Mouse (Mus musculus) liver, adult (tissue): ENCODE data around the gene Coro2b.

Source experiments
- GATA4 ChIP-seq: IDR thresholded peaks from 2 replicates; pipeline ENCODE4 v1.6.1; 2014; ENCODE audit warnings: mild to moderate bottlenecking, low read length; ENCODE audit not compliant: insufficient replicate concordance

Gene Coro2b

DNA sequence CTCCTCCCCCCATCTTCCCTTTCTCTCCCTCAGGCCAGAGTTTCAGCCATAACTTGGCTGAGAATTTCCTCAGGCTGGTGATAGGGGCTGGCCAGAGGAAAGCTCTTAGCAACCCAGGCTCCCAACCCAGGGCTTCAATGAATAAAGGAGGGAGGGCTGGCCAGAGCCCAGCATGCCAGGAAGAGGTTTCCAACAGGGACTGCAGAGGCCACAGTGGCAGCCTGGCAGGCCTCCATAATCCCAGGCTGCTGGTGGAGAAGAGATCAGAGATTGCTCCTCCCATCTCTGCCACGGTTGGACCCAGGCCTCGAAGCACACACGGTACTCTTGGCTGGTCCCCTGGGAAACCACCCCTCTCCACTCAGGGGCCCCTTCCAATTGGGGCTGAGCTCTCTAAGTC lies 10.4 kb downstream of the Coro2b start:
- no peak for TF ChIP-seq GATA4

DNA sequence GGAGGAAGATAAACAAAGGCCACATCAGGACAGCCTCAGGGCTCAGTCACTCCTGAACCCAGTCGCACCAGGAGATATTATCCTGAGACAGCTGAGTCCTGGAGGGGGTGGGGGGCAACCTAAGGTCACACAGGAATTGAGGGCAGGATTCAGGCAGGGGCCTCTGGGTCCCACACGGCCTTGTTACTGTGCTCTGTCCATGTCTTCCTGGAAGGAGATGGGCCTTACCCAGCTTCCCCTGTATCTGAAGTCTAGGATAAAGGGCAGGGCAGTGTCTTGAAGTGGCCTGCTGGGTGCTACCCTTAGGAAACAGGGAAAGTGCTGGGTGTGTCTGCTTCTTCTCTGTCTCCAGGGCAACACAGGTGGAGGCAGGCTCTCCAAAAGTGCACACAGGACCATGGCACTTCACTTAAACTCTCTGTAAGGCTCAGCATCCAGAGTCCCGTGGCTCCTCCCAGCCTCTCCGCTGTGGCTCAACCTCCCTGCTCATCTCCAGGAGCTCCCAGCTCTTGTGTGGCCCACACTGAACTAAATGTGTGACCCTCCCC lies 12.0 kb downstream of the Coro2b start:
- TF ChIP-seq GATA4: no peak

DNA sequence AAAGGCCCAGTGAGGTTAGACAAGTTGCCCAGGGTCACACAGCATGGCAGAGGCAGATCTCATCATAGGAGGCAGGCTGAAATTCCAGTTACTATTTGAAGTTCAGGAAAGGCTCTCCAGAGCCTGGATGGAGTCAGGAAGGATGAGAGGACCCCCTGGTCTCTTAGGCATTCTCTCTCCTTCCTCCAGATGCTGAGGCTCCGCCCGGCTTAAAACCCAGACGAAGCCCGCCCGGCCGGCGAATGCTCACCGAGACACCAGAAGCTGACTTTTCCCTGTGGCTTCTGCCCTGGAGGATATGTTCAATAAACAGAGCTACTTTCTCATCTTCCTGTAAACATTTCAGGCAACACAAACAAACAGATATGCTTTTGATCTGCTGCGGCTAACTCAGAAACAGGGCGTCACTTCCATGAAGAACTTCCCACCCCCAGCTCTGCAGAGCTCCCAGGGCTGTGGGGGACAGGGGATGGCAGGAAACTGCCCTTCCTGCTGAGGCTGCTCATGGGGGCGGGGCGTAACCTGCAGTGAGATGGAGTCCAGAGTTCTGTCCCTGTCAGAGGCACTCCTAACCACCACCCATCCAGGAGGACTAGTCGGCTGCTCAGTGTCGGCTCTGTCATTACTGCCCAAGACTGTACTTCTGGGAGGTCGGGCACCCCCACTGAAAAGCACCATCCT lies 13.9 kb downstream of the Coro2b start:
- no peak; the same call in 1 of the 2 replicates for TF ChIP-seq GATA4

DNA sequence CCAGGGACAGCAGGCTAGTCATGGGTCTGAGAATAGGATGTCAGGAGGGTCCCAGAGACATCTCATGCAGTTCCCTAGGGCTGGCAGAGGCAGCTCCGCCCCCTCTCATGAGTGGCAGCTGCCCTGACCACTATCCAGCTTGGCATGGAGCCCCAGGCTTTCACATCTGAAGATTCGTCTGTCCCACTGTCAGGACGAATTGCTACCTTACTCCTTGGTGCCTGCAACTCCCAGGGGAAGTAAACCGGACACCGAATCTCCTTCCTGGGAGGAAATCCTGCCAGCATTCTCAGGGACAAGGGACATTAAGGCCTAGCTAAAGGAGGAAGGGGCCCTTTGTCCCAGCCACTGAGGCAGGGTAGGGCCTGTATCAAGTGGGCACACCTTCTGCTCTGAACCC lies 14.6 kb downstream of the Coro2b start:
- no peak for TF ChIP-seq GATA4

DNA sequence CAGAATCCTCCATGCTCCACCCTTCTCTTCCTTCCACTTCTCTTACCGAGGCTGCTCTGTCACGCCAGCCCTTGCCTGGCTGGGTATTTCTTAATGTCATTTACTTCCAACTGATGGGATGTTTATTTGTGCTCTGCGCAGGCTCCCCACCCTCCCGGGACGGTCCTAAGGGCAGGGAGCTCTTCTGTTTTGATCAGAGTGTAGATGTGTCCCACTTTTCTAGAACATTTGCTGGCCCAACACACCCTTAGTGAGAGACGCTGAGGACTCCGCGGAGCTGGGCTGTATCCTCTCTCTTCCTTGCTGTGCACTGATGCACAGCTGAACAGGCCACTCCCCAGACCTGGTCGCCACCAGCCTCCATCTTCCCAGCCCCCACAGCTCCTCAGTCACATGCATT lies 15.3 kb downstream of the Coro2b start:
- no peak for TF ChIP-seq GATA4

DNA sequence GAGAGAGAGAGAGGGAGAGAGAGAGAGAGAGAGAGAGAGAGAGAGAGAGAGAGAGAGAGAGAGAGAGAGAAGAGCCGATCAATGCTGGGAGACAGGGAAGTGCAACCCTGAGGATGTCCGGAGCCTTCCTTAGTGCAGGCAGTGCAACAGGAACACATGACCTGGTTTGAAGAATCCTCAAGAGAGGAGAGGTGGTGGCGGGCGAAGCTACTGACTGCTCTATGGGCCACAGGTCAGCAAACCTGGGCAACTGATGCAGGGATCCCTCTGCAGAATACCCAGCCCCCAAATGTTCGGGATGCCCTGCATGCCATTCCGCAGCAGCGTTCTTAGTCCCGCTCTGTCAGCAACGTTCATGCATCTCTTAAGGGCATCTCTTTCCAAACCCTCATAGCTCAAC lies 15.9 kb downstream of the Coro2b start:
- TF ChIP-seq GATA4: no peak

DNA sequence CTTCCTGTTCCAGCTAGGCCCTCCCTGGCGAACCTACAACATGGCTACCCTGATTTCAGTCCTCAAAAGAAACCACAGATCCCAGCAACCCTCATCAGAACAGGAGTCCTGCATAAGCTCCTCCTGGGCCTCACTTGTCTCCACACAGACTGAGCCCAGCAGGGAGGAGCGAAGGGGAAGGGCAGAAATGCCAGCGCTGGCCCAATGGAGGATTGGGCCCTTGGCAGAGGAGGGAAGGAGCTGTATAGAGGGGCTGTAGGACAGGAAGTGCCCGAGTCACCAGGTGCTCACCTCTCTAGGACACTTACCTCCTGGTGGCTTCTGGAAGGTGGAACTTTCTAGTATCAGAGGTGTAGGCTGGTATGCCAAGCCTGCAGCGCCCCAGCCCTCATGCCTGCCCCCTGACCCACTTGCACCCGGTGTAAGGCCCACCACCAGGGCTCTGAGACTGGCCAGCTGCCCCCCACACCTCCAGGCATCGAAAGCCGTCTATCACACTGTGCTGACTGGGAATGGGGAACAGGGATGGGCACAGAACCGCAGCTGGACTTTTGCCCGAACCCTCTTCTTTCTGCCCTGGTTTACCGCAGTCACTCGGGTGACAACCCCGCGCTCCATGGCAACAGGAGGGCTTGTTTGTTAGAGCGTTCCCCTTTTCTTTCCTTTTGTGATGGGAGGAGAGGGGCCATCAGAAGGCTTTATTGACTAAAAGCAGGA lies 16.9 kb downstream of the Coro2b start:
- TF ChIP-seq GATA4: no peak

DNA sequence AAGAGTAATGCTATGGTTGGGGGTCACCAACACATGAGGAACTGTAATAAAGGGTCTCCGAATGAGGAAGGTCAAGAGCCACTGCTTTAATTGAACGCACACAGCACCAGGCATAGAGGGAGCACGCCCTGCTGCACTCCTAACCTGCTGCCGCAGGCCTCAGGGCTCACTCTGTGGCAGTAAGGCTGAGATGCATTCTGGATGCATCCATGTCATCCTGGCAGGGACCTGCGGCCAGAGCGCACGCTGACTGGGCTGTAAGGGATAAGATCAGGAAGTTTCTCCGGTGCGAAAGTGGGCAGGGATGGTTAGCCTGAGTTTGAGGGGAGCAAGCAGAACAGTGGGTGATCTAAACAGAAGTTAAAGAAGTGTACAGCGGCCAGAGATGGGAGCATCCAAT lies 17.5 kb downstream of the Coro2b start:
- no peak for TF ChIP-seq GATA4

DNA sequence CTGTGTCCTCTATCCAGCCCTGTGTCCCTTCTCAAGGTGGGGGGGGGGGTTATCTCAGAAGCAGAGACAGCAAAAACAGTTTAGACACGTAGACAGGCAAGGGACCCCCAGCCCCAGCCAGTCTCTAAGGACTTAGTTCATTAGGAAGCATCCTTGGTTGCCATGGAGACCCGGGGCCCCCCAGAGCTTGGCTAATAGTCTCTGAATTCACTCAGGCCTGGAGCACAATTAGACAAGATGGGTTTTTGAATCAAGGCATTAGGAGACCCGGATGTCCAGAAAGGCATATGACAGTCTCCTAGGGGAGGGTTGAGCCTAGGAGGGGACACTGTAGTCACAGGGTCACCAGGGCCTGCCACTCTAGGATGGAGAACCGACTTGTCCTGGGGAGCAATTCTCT lies 18.3 kb downstream of the Coro2b start:
- no peak for TF ChIP-seq GATA4

DNA sequence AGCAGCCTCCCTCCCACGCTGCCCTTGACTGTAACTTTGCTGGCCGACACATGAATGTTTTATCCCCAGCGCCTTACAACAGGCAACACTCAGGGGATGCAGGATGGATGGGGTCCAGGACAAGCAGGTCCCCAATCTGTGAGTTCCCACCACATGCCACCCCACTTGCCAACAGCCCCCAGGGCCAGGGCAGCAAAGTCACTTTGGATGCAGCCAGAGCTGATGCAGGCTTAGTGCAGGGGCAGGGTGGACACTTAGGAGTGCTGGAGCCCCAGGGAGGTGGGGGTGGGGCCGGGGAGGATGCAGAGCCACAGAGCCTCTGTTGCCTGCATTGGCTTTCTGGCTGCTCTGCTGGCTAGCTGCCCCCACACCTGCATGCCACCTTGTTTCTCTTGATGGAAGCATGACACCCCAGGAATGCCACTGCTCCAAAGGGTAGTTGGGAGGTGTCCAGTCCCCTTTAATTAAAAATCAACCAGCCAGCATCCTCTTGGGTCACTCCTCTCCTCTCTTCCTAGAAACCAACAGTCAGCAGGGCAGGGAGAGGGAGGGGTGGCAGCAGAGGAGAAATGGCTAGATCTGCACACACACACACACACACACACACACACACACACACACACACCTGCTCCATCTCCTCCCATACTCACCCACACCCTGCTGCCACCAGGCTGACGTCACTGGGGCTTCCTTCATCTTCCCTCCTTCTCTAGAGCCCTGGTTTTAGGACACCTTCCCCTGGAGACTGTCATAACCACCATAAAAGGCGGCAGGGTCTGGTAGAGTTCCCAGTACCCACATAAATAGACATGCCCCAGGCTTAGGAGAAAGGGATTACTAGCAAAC lies 19.5 kb downstream of the Coro2b start:
- no peak for TF ChIP-seq GATA4

DNA sequence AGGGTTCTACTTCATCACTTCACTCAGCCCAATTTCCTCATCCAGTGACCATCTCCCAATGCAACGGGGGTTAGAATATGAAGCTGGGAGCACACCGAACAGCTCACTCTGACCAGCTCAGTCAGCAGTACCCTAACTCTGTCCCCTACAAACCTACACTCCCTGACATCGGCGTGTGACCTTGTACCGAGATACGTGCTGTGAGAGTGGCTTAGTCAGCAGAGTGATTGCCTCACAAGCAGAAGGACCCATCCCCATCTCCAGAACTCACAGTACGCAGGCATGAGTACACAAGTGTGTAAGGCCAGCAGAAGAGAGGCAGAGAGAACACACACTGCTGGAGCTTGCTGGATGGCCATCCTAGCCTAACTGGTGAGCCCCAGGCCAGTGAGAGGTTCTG lies 21.7 kb downstream of the Coro2b start:
- no peak for TF ChIP-seq GATA4

DNA sequence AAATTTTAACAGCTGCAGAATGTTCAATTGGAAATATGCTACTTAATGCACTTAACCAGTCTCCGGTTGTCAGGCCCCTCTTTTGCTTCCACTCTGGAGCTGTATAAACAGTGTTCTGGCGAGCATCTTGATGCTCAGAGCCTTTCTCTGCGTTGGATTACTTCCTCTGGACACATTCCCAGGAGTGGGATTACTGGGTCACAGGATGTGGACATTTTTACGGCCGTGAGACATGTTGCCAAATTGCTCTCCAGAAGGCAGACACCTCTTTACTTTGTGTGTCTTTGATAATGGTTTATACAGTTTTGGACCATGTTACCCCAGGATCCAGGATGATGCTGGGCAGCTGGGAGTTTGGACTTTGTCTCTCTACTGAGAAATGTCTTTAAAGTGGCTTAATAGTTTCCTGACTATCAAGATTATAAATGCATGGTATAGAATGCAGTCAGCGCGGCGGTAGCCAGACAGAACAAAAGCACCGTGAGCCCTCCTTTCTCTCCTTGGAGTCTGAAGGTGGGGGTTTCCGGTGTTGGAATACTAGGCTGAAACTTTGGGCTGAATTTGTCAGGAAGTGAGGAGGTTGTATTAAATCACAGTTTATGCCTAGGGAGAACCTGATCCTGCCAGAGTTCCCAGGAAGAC lies 23.2 kb downstream of the Coro2b start:
- TF ChIP-seq GATA4: no peak

DNA sequence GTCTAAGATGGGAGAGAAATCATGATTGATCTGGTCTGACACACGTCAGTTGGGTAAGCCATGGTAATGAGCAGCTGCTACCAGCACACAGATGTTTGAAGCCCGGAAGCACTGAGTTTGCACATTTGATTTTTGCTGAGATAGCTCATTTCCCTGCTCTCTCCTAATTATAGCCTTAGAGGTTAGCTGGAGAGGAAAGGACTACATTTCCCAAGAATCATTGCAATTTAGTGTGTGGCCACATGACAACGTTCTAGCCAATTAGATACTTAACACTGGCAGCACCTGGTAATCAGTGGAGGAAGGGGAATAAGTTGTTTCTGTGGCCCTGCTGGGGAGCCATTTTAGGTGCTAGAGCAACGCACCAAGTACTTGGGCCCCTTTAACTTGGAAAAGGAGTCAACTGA lies 26.3 kb downstream of the Coro2b start:
- TF ChIP-seq GATA4: no peak

DNA sequence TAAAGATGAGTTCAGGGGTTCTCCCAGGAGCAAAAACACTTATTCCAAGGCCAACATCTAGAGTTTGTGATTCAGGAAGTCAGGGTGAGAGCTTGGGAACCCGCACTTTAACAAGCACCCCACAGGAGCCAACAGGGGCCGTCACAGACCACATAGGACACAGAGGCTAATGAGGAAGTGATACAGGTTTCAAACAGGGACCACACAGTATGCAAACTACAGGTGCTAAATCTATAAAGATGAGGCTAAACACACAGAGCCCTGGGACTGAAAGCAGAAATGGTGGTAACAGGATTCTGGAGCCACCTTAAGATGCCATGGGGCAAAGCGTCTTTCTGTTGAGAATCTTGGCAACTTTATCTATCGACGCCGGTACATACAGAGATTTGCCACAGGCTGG lies 27.2 kb downstream of the Coro2b start:
- TF ChIP-seq GATA4: no peak

DNA sequence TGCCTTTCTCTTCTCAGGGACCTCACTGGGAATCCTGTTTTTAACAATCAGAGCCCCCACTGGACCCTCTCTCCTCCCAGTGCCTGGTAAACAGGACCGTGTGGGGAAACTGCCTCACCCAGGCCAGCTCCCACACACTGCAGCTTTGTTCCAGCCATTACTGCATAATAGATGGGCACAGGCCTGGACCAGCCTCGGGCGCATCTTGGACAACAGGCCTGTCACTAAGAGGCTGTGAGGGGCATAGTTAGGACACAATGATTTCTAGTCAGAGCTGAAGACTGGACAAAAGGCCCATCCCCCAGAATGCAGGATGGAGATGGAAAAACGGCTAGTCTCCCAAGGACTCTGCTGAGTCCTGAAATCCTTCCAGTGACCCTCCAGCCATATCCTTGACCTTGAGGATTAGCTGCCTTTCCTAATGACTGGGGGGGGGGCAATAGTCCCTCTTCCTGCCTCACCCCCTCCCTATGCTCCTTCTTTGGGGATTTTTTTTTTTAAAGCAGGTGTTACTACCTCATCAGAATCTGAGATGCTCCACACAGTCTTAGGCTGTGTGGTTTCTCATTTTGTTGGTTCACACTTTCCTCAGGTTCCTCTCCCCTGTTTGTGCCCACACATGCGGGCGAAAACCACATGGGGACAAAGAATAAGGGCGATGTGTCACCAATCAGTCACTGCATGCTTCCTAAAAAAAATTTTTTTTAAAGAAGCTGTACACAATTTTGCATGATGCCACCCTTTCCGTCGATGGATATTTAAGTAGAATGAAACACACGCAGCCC lies 27.9 kb downstream of the Coro2b start:
- no peak for TF ChIP-seq GATA4

DNA sequence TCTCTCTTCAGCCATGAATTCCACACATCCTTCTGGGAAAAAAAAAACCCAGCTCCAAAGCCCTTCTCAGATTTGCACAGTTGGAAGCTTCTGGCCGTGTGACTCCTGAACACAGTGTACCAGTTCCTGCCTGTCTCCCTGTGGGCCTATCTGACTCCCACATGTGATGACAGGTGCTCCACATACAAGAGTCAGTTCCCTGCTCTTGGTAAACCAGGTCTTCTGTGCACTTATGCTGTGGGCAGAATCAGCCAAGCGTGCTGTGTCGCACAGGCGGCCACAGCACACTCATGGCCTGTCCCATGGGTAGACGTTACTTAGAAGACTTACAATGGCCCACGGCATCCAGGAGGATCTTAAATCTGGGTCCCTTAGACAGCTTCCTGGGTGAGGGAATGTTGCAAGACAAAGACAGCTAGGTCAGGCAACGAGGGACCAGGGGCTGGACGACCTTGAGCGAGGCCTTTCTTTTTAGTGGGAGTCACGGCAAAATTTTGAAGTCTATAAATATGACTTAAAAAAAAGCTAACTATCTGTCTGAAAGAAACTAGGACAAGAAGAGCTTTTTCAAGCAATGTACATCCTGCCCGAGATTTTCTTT lies 30.3 kb downstream of the Coro2b start:
- no peak for TF ChIP-seq GATA4
